Mouse (Mus musculus): ENCODE measurements around the gene Pacrg. TPM values are rescaled to one million over a fixed set of nuclear protein-coding genes. Genes with fewer than 3 reads are reported as not detected.

Pacrg gene
- polyA plus RNA-seq, 1 experiment from 2014 or later, result 1.0 TPM

- Histone ChIP-seq H3K27ac (no peak overlapping the region), H3K4me2 (no peak overlapping the region), H3K4me1 (no peaks in the 10 kb centered on the region), H3K27me3 (replicated peaks) (no peaks in the 10 kb centered on the region), H3K9ac (no peak overlapping the region), H3K4me3 (replicated peaks) (no peak overlapping the region), H3K9me3 (no peaks in the 10 kb centered on the region), H3K36me3 (no peaks in the 10 kb centered on the region)
- WGBS, result 91% methylated on average over 7 of the region's 7 CpGs
- ATAC-seq (ENCODE audit: insufficient read depth, low FRiP score, low read depth), result no peak
Measured at GRCm38 (mm10) chr17:10615611-10616010, 224.5 kb downstream of the Pacrg start.

GRCm38 (mm10) chr17:10614696-10615095 is 225.4 kb downstream of the Pacrg start:
- 72% methylated on average over 6 of the region's 6 CpGs for WGBS
- H3K4me1 ChIP-seq, result no peaks in the 10 kb centered on the region
- H3K9me3 ChIP-seq, result no peaks in the 10 kb centered on the region
- no peak overlapping the region for H3K4me3 ChIP-seq (replicated peaks)
- no peak overlapping the region for H3K4me2 ChIP-seq
- ATAC-seq (ENCODE audit: insufficient read depth, low FRiP score, low read depth), result no peak
- no peak overlapping the region for H3K9ac ChIP-seq
- no peak overlapping the region for H3K27ac ChIP-seq
- H3K36me3 ChIP-seq, result no peaks in the 10 kb centered on the region
- no peaks in the 10 kb centered on the region for H3K27me3 ChIP-seq (replicated peaks)

- ATAC-seq (ENCODE audit: insufficient read depth, low FRiP score, low read depth), result no peak
- Histone ChIP-seq H3K4me1 (no peaks in the 10 kb centered on the region), H3K27me3 (replicated peaks) (no peaks in the 10 kb centered on the region), H3K9me3 (no peaks in the 10 kb centered on the region), H3K4me3 (replicated peaks) (no peak overlapping the region), H3K9ac (no peak overlapping the region), H3K4me2 (no peak overlapping the region), H3K27ac (no peak overlapping the region), H3K36me3 (no peaks in the 10 kb centered on the region)
- 42% methylated on average over 3 of the region's 3 CpGs for WGBS
Measured at GRCm38 (mm10) chr17:10611626-10612025, 228.5 kb downstream of the Pacrg start.

- no peaks in the 10 kb centered on the region for H3K9me3 ChIP-seq
- H3K27me3 ChIP-seq (replicated peaks), result no peaks in the 10 kb centered on the region
- ATAC-seq (ENCODE audit: insufficient read depth, low FRiP score, low read depth), result no peak
- no peaks in the 10 kb centered on the region for H3K4me1 ChIP-seq
- no peak overlapping the region for H3K9ac ChIP-seq
- no peak overlapping the region for H3K4me2 ChIP-seq
- H3K4me3 ChIP-seq (replicated peaks), result no peak overlapping the region
- no peak overlapping the region for H3K27ac ChIP-seq
- 79% methylated on average over 4 of the region's 4 CpGs for WGBS
- H3K36me3 ChIP-seq, result no peaks in the 10 kb centered on the region
Measured at GRCm38 (mm10) chr17:10608146-10608545, 232.0 kb downstream of the Pacrg start.

- Histone ChIP-seq H3K9ac (no peak overlapping the region), H3K4me3 (replicated peaks) (no peak overlapping the region), H3K4me1 (no peaks in the 10 kb centered on the region), H3K9me3 (no peaks in the 10 kb centered on the region), H3K27ac (no peak overlapping the region), H3K4me2 (no peak overlapping the region), H3K27me3 (replicated peaks) (no peaks in the 10 kb centered on the region), H3K36me3 (no peaks in the 10 kb centered on the region)
- 54% methylated on average over 3 of the region's 3 CpGs for WGBS
- ATAC-seq (ENCODE audit: insufficient read depth, low FRiP score, low read depth), result no peak
Measured at GRCm38 (mm10) chr17:10606090-10606489, 234.0 kb downstream of the Pacrg start.

- Histone ChIP-seq H3K9ac (no peak overlapping the region), H3K27me3 (replicated peaks) (no peaks in the 10 kb centered on the region), H3K9me3 (no peaks in the 10 kb centered on the region), H3K4me3 (replicated peaks) (no peak overlapping the region), H3K27ac (no peak overlapping the region), H3K4me1 (no peaks in the 10 kb centered on the region), H3K4me2 (no peak overlapping the region), H3K36me3 (no peaks in the 10 kb centered on the region)
- no peak for ATAC-seq (ENCODE audit: insufficient read depth, low FRiP score, low read depth)
- 92% methylated on average over 4 of the region's 4 CpGs for WGBS
Measured at GRCm38 (mm10) chr17:10597741-10598140, 242.4 kb downstream of the Pacrg start.

GRCm38 (mm10) chr17:10589604-10590003 is 250.5 kb downstream of the Pacrg start:
- H3K27ac ChIP-seq, result no peak overlapping the region
- H3K4me2 ChIP-seq, result no peak overlapping the region
- H3K27me3 ChIP-seq (replicated peaks), result no peaks in the 10 kb centered on the region
- no peaks in the 10 kb centered on the region for H3K36me3 ChIP-seq
- ATAC-seq (ENCODE audit: insufficient read depth, low FRiP score, low read depth), result no peak
- H3K9ac ChIP-seq, result no peak overlapping the region
- H3K4me3 ChIP-seq (replicated peaks), result no peak overlapping the region
- WGBS, result 45% methylated on average over 7 of the region's 7 CpGs
- H3K4me1 ChIP-seq, result no peaks in the 10 kb centered on the region
- H3K9me3 ChIP-seq, result no peaks in the 10 kb centered on the region

- 73% methylated on average over 7 of the region's 7 CpGs for WGBS
- H3K4me2 ChIP-seq, result no peak overlapping the region
- H3K36me3 ChIP-seq, result no peaks in the 10 kb centered on the region
- no peak overlapping the region for H3K4me3 ChIP-seq (replicated peaks)
- H3K9me3 ChIP-seq, result no peaks in the 10 kb centered on the region
- H3K27me3 ChIP-seq (replicated peaks), result no peaks in the 10 kb centered on the region
- H3K27ac ChIP-seq, result no peak overlapping the region
- no peak for ATAC-seq (ENCODE audit: insufficient read depth, low FRiP score, low read depth)
- no peaks in the 10 kb centered on the region for H3K4me1 ChIP-seq
- no peak overlapping the region for H3K9ac ChIP-seq
Measured at GRCm38 (mm10) chr17:10588922-10589400, 251.2 kb downstream of the Pacrg start.

GRCm38 (mm10) chr17:10583301-10583700 is 256.8 kb downstream of the Pacrg start:
- no peaks in the 10 kb centered on the region for H3K9me3 ChIP-seq
- no peak overlapping the region for H3K4me2 ChIP-seq
- ATAC-seq (ENCODE audit: insufficient read depth, low FRiP score, low read depth), result no peak
- H3K9ac ChIP-seq, result no peak overlapping the region
- no peak overlapping the region for H3K27ac ChIP-seq
- WGBS, result 79% methylated on average over 3 of the region's 3 CpGs
- H3K36me3 ChIP-seq, result no peaks in the 10 kb centered on the region
- H3K4me3 ChIP-seq (replicated peaks), result no peak overlapping the region
- H3K27me3 ChIP-seq (replicated peaks), result no peaks in the 10 kb centered on the region
- no peaks in the 10 kb centered on the region for H3K4me1 ChIP-seq

- no peaks in the 10 kb centered on the region for H3K36me3 ChIP-seq
- H3K27ac ChIP-seq, result no peak overlapping the region
- H3K4me1 ChIP-seq, result no peaks in the 10 kb centered on the region
- no peaks in the 10 kb centered on the region for H3K27me3 ChIP-seq (replicated peaks)
- no peak overlapping the region for H3K4me2 ChIP-seq
- ATAC-seq (ENCODE audit: insufficient read depth, low FRiP score, low read depth), result no peak
- no peak overlapping the region for H3K4me3 ChIP-seq (replicated peaks)
- H3K9me3 ChIP-seq, result no peaks in the 10 kb centered on the region
- WGBS, result 83% methylated on average over 7 of the region's 7 CpGs
- H3K9ac ChIP-seq, result no peak overlapping the region
Measured at GRCm38 (mm10) chr17:10575306-10575705, 264.8 kb downstream of the Pacrg start.

GRCm38 (mm10) chr17:10572436-10572835 is 267.7 kb downstream of the Pacrg start:
- ATAC-seq (ENCODE audit: insufficient read depth, low FRiP score, low read depth), result no peak
- H3K9ac ChIP-seq, result no peak overlapping the region
- 84% methylated on average over 4 of the region's 4 CpGs for WGBS
- H3K4me2 ChIP-seq, result no peak overlapping the region
- no peaks in the 10 kb centered on the region for H3K27me3 ChIP-seq (replicated peaks)
- no peak overlapping the region for H3K4me3 ChIP-seq (replicated peaks)
- no peak overlapping the region for H3K27ac ChIP-seq
- no peaks in the 10 kb centered on the region for H3K4me1 ChIP-seq
- no peaks in the 10 kb centered on the region for H3K36me3 ChIP-seq
- H3K9me3 ChIP-seq, result no peaks in the 10 kb centered on the region

GRCm38 (mm10) chr17:10569270-10569669 is 270.8 kb downstream of the Pacrg start:
- no peaks in the 10 kb centered on the region for H3K27me3 ChIP-seq (replicated peaks)
- no peak overlapping the region for H3K9ac ChIP-seq
- no peak overlapping the region for H3K4me2 ChIP-seq
- H3K4me1 ChIP-seq, result no peaks in the 10 kb centered on the region
- no peak overlapping the region for H3K27ac ChIP-seq
- no peak for ATAC-seq (ENCODE audit: insufficient read depth, low FRiP score, low read depth)
- no peak overlapping the region for H3K4me3 ChIP-seq (replicated peaks)
- no peaks in the 10 kb centered on the region for H3K9me3 ChIP-seq
- 84% methylated on average over 10 of the region's 10 CpGs for WGBS
- H3K36me3 ChIP-seq, result no peaks in the 10 kb centered on the region

- Histone ChIP-seq H3K4me2 (no peak overlapping the region), H3K27ac (no peak overlapping the region), H3K9me3 (no peaks in the 10 kb centered on the region), H3K4me3 (replicated peaks) (no peak overlapping the region), H3K4me1 (no peaks in the 10 kb centered on the region), H3K27me3 (replicated peaks) (no peaks in the 10 kb centered on the region), H3K36me3 (no peaks in the 10 kb centered on the region), H3K9ac (no peak overlapping the region)
- ATAC-seq (ENCODE audit: insufficient read depth, low FRiP score, low read depth), result no peak
- WGBS, result 86% methylated on average over 3 of the region's 3 CpGs
Measured at GRCm38 (mm10) chr17:10567411-10567810, 272.7 kb downstream of the Pacrg start.

Measured in stomach, embryonic 15.5 days (tissue).